Mouse (Mus musculus) intestine, embryonic 16.5 days (tissue): ENCODE measurements at regions not wholly inside any gene's neighbourhood (a gene's known extent, or its start where the extent isn't known, plus 50 kb on each side); places are given as distances from the start of the nearest gene placed in this dataset.
A peak's percentile ranks its signal among the peaks of the same experiment; 100 is the strongest.

Source experiments
- ATAC-seq: fragments of 200-750 bp; cut with Nextera tagmentation; 2 replicates; pipeline ENCODE4 v1.8.0; 2017; ENCODE audit warnings: moderate TSS enrichment, moderate library complexity
- H3K27ac ChIP-seq: fragments of 300-500 bp; sonication (generic); 2 replicates; pipeline ENCODE4 v1.5.1; 2014; ENCODE audit warnings: mild to moderate bottlenecking, low read length
- H3K27me3 ChIP-seq: fragments of 300-500 bp; sonication (generic); replicated peaks from 2 replicates; pipeline ENCODE4 v1.6.1; 2014; ENCODE audit warnings: low read length, control low read depth, mixed read lengths; ENCODE audit not compliant: control insufficient read depth, insufficient read depth
- H3K36me3 ChIP-seq: fragments of 300-500 bp; sonication (generic); 2 replicates; pipeline ENCODE4 v1.6.1; 2014; ENCODE audit warnings: low read length, control low read depth; ENCODE audit not compliant: control insufficient read depth, insufficient read depth
- H3K4me1 ChIP-seq: fragments of 300-500 bp; sonication (generic); 2 replicates; pipeline ENCODE4 v1.6.1; 2014; ENCODE audit warnings: low read length, control low read depth, mixed read lengths; ENCODE audit not compliant: control insufficient read depth, insufficient read depth
- H3K4me2 ChIP-seq: fragments of 300-500 bp; sonication (generic); 2 replicates; pipeline ENCODE4 v1.6.1; 2014; ENCODE audit warnings: low read depth, low read length, control low read depth
- H3K4me3 ChIP-seq: fragments of 300-500 bp; sonication (generic); 2 replicates; pipeline ENCODE4 v1.5.1; 2014; ENCODE audit warnings: mild to moderate bottlenecking, low read length
- H3K9ac ChIP-seq: fragments of 300-500 bp; sonication (generic); 2 replicates; pipeline ENCODE4 v1.6.1; 2014; ENCODE audit warnings: low read depth, low read length
- H3K9me3 ChIP-seq: fragments of 300-500 bp; sonication (generic); 2 replicates; pipeline ENCODE4 v1.6.1; 2016; ENCODE audit warnings: low read length, control low read depth; ENCODE audit not compliant: control insufficient read depth
- WGBS: fragments of 180-500 bp; shearing (Covaris S2); extraction: QIAGEN DNeasy Blood & Tissue Kit; methylation state at CpG from one replicate; pipeline ENCODE4 v1.1.7; 2014; 5-methylcytosine and 5-hydroxymethylcytosine counted together

DNA sequence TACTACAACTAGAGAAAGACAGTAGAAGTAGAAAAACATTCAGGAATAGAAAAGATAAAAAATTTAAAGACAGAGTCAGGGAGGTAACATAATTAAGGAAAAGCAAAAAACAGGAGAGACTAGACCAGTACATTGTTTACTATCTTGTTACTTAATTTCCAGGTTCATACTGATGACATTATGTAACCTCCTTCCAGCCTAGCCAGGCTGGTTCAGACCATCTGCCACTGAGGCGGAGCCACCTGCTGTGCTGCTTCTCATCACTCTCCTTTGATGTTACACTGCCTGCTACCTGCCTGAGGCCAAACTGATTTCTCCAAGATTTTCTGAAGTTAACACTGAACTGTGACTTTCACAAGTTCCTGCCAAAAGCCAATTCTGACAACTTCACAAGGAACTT lies 64.2 kb upstream of the Vmn2r2 start:
- Histone ChIP-seq H3K9me3 (no peaks in the 10 kb centered on the region), H3K27ac (no peak overlapping the region), H3K4me3 (no peak overlapping the region), H3K27me3 (no peaks in the 10 kb centered on the region), H3K36me3 (no peaks in the 10 kb centered on the region), H3K9ac (no peak overlapping the region), H3K4me2 (no peak overlapping the region), H3K4me1 (no peaks in the 10 kb centered on the region)
- ATAC-seq, result no peak
- 75% methylated on average over 1 of the region's 1 CpGs for WGBS

DNA sequence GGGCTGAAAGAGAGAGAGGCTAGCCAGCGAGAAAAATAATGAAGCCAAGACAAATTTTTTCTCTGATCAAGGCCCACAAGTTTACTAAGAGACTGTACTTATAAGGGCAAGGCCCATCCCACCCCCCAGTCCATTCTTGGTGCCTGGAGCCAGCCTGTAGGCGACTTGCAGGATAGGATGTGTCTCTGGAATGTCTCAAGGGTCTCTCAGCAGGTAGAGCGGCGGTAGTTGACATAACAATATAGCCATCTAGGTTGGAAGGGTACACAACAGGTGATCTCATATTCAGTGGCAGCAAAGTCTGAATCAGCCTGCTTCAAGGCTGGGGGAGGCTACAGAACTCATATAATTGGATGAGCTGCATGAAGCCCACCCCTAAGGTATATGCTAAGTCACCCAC lies 61.1 kb upstream of the Vmn2r2 start:
- no peaks in the 10 kb centered on the region for H3K27me3 ChIP-seq
- H3K4me1 ChIP-seq, result no peaks in the 10 kb centered on the region
- ATAC-seq, result no peak
- no peaks in the 10 kb centered on the region for H3K36me3 ChIP-seq
- H3K27ac ChIP-seq, result no peak overlapping the region
- H3K4me3 ChIP-seq, result no peak overlapping the region
- H3K9ac ChIP-seq, result no peak overlapping the region
- H3K9me3 ChIP-seq, result no peaks in the 10 kb centered on the region
- WGBS, result 81% methylated on average over 4 of the region's 4 CpGs
- H3K4me2 ChIP-seq, result no peak overlapping the region

DNA sequence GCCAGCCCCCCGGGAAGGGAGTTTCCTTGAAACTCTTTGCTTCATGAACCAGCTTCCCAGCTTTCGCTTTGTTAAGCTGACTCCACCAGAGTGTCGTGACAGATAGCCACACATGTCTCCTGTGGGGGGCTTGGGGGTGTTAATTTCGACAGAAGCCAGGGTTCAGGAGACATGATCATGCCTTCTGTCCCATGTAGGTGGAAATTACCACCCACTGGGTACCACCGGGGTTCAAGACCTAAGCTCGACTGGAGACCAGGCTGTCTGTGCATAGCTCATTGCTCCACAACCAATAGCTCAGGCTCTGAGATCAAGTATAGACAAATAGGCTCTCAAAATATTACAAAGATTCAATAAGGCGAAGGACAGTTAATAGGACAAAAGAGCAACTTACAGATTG lies 50.6 kb upstream of the Vmn2r2 start:
- 58% methylated on average over 7 of the region's 7 CpGs for WGBS
- Histone ChIP-seq H3K27me3 (no peaks in the 10 kb centered on the region), H3K9me3 (no peaks in the 10 kb centered on the region), H3K4me1 (no peaks in the 10 kb centered on the region), H3K27ac (peak overlapping the region; percentile 37; the same call in 1 of the 2 replicates), H3K4me3 (no peak overlapping the region), H3K4me2 (peak overlapping the region; percentile 27; the same call in 1 of the 2 replicates), H3K9ac (no peak overlapping the region), H3K36me3 (no peaks in the 10 kb centered on the region)
- peak; percentile 82 for ATAC-seq
